Mouse (Mus musculus): ENCODE results near the gene Vmn1r112. TPM values are rescaled to one million over a fixed set of nuclear protein-coding genes. Genes with fewer than 3 reads are reported as not detected.
"Not testable (repeated sequence)": the region's sequence is repeated elsewhere in the genome, so short reads cannot be mapped to it uniquely, and the experiment has no call there.

The Vmn1r112 gene
- total RNA-seq (2021), result not detected

- DNase-seq (ENCODE audit: low spot score in 2 of 2); intact Hi-C loops (cut with DNase I): not testable (repeated sequence)
Measured at GRCm38 (mm10) chr7:20770885-20771284, at the start of gene Vmn1r112. TSS of gene Vmn1r112 (plus strand) at chr7:20771185.

GRCm38 (mm10) chr7:20730524-20730923 is 40.5 kb upstream of the Vmn1r112 start, which contains the start of gene Gm10668:
TSS of gene Gm10668 (minus strand) at chr7:20730624.
- intact Hi-C loops (cut with DNase I), result not testable (repeated sequence)

GRCm38 (mm10) chr7:20786985-20787384 is 16.0 kb downstream of the Vmn1r112 start, which contains the start of gene Vmn1r113:
TSS of gene Vmn1r113 (plus strand) at chr7:20787285.
- intact Hi-C loops (cut with DNase I); DNase-seq (ENCODE audit: low spot score in 2 of 2): not testable (repeated sequence)

More at GRCm38 (mm10) chr7:20730524-20730923, 40.5 kb upstream of the Vmn1r112 start, which contains the start of gene Gm10668:
- not testable (repeated sequence) for DNase-seq (ENCODE audit: low spot score in 2 of 2)

GRCm38 (mm10) chr7:20812086-20812485 is 41.1 kb downstream of the Vmn1r112 start, which contains the start of gene Vmn1r114:
TSS of gene Vmn1r114 (minus strand) at chr7:20812186.
- DNase-seq (ENCODE audit: low spot score in 2 of 2); intact Hi-C loops (cut with DNase I): not testable (repeated sequence)

Other genes with a start within 250 kb of the Vmn1r112 start
- not detected for gene Vmn1r104, start 237.3 kb upstream of the Vmn1r112 start, total RNA-seq (2021)
- gene Gm5726, start 225.4 kb upstream of the Vmn1r112 start, total RNA-seq (2021), result not detected
- not detected for gene Gm4141, start 194.9 kb upstream of the Vmn1r112 start, total RNA-seq (2021)
- not detected for gene Gm4513, start 172.2 kb upstream of the Vmn1r112 start, total RNA-seq (2021)
- gene Vmn1r107, start 102.3 kb upstream of the Vmn1r112 start, total RNA-seq (2021), result not detected
- gene Vmn1r111, start 68.0 kb upstream of the Vmn1r112 start, total RNA-seq (2021), result not detected
- not detected for gene Gm10668, start 40.6 kb upstream of the Vmn1r112 start, total RNA-seq (2021)
- gene Vmn1r113, start 16.1 kb downstream of the Vmn1r112 start, total RNA-seq (2021), result not detected
- not detected for gene Vmn1r114, start 41.0 kb downstream of the Vmn1r112 start, total RNA-seq (2021)
- not detected for gene Vmn1r115, start 73.8 kb downstream of the Vmn1r112 start, total RNA-seq (2021)
- gene Vmn1r116, start 101.1 kb downstream of the Vmn1r112 start, total RNA-seq (2021), result not detected
- gene Vmn1r117, start 112.9 kb downstream of the Vmn1r112 start, total RNA-seq (2021), result not detected
- gene Vmn1r118, start 141.2 kb downstream of the Vmn1r112 start, total RNA-seq (2021), result not detected
- gene Vmn1r119, start 241.3 kb downstream of the Vmn1r112 start, total RNA-seq (2021), result not detected

Data from left cerebral cortex, postnatal 36 days (tissue).